Mouse (Mus musculus): Measurements from ENCODE around the gene Coq9.

- TF ChIP-seq CTCF (IDR thresholded peaks at IDR 0.05; ENCODE audit: low read depth, low read length), result no peak
- TF ChIP-seq POLR2A (IDR thresholded peaks at IDR 0.05; ENCODE audit: extremely low read depth, insufficient read depth, low read length), result no peak
These were observed 3.1 kb downstream of the Coq9 start for GRCm38 (mm10) chr8:94841183-94841582.
